Mouse (Mus musculus): Measurements from ENCODE around the gene Rnf150.

The Rnf150 gene

GRCm38 (mm10) chr8:82889062-82889720, 26.0 kb downstream of the Rnf150 start:
- no peak for DNase-seq (ENCODE audit: low read depth)

- no peak for DNase-seq (ENCODE audit: low read depth)
Observed at GRCm38 (mm10) chr8:82895091-82895490, 31.9 kb downstream of the Rnf150 start.

- DNase-seq (ENCODE audit: low read depth), result no peak
Observed at GRCm38 (mm10) chr8:82896796-82897195, 33.6 kb downstream of the Rnf150 start.

GRCm38 (mm10) chr8:82897628-82898458, 34.7 kb downstream of the Rnf150 start:
- no peak for DNase-seq (ENCODE audit: low read depth)

- no peak for DNase-seq (ENCODE audit: low read depth)
Observed at GRCm38 (mm10) chr8:82898459-82898841, 35.3 kb downstream of the Rnf150 start.

- no peak for DNase-seq (ENCODE audit: low read depth)
Observed at GRCm38 (mm10) chr8:82900958-82901357, 37.8 kb downstream of the Rnf150 start.

- DNase-seq (ENCODE audit: low read depth), result no peak
Observed at GRCm38 (mm10) chr8:82901549-82902138, 38.5 kb downstream of the Rnf150 start.

GRCm38 (mm10) chr8:82903497-82903896, 40.3 kb downstream of the Rnf150 start:
- no peak for DNase-seq (ENCODE audit: low read depth)

- no peak for DNase-seq (ENCODE audit: low read depth)
Observed at GRCm38 (mm10) chr8:82907271-82907670, 44.1 kb downstream of the Rnf150 start.

GRCm38 (mm10) chr8:82911436-82911835, 48.3 kb downstream of the Rnf150 start:
- no peak for DNase-seq (ENCODE audit: low read depth)

GRCm38 (mm10) chr8:82912282-82912681, 49.1 kb downstream of the Rnf150 start:
- peak; percentile 40 for DNase-seq (ENCODE audit: low read depth)

GRCm38 (mm10) chr8:82914543-82914942, 51.4 kb downstream of the Rnf150 start:
- no peak for DNase-seq (ENCODE audit: low read depth)

- peak; percentile 77 for DNase-seq (ENCODE audit: low read depth)
Observed at GRCm38 (mm10) chr8:82916851-82917539, 53.8 kb downstream of the Rnf150 start.

GRCm38 (mm10) chr8:82917540-82918316, 54.6 kb downstream of the Rnf150 start:
- DNase-seq (ENCODE audit: low read depth), result peak; percentile 13

- no peak for DNase-seq (ENCODE audit: low read depth)
Observed at GRCm38 (mm10) chr8:82919676-82920075, 56.5 kb downstream of the Rnf150 start.

GRCm38 (mm10) chr8:82920124-82920523, 57.0 kb downstream of the Rnf150 start:
- DNase-seq (ENCODE audit: low read depth), result no peak

- no peak for DNase-seq (ENCODE audit: low read depth)
Observed at GRCm38 (mm10) chr8:82925286-82925685, 62.1 kb downstream of the Rnf150 start.

- DNase-seq (ENCODE audit: low read depth), result no peak
Observed at GRCm38 (mm10) chr8:82926518-82926917, 63.4 kb downstream of the Rnf150 start.

GRCm38 (mm10) chr8:82931554-82931953, 68.4 kb downstream of the Rnf150 start:
- DNase-seq (ENCODE audit: low read depth), result peak; percentile 69

GRCm38 (mm10) chr8:82936162-82936561, 73.0 kb downstream of the Rnf150 start:
- DNase-seq (ENCODE audit: low read depth), result no peak

GRCm38 (mm10) chr8:82936866-82937265, 73.7 kb downstream of the Rnf150 start:
- peak; percentile 75 for DNase-seq (ENCODE audit: low read depth)

GRCm38 (mm10) chr8:82939912-82940311, 76.8 kb downstream of the Rnf150 start:
- DNase-seq (ENCODE audit: low read depth), result peak; percentile 75
